Mouse (Mus musculus) embryonic facial prominence, embryonic 15.5 days (tissue): ENCODE data around the gene Aip. TPM values are rescaled to one million over a fixed set of nuclear protein-coding genes. Genes with fewer than 3 reads are reported as not detected.
A peak's percentile ranks its signal among the peaks of the same experiment; 100 is the strongest.

Source experiments
- ATAC-seq: fragments of 200-750 bp; cut with Nextera tagmentation; 2 replicates; pipeline ENCODE4 v1.8.0; 2017; ENCODE audit warnings: low read depth, moderate TSS enrichment; ENCODE audit not compliant: insufficient number of reproducible peaks, low FRiP score, low TSS enrichment
- H3K27ac ChIP-seq: fragments of 300-500 bp; sonication (generic); replicated peaks from 2 replicates; pipeline ENCODE4 v1.5.1; 2015; ENCODE audit warnings: mild to moderate bottlenecking, inconsistent platforms
- H3K27me3 ChIP-seq: fragments of 300-500 bp; sonication (generic); 2 replicates; pipeline ENCODE4 v1.6.1; 2015; ENCODE audit warnings: inconsistent platforms
- H3K36me3 ChIP-seq: fragments of 300-500 bp; sonication (generic); 2 replicates; pipeline ENCODE4 v1.6.1; 2015; ENCODE audit warnings: mild to moderate bottlenecking, inconsistent platforms
- H3K4me1 ChIP-seq: fragments of 300-500 bp; sonication (generic); 2 replicates; pipeline ENCODE4 v1.6.1; 2015; ENCODE audit warnings: inconsistent platforms
- H3K4me2 ChIP-seq: fragments of 300-500 bp; sonication (generic); replicated peaks from 2 replicates; pipeline ENCODE4 v1.6.1; 2015; ENCODE audit warnings: mild to moderate bottlenecking, inconsistent platforms
- H3K4me3 ChIP-seq: fragments of 300-500 bp; sonication (generic); replicated peaks from 2 replicates; pipeline ENCODE4 v1.5.1; 2015; ENCODE audit warnings: mild to moderate bottlenecking, inconsistent platforms
- H3K9ac ChIP-seq: fragments of 300-500 bp; sonication (generic); 2 replicates; pipeline ENCODE4 v1.6.1; 2015; ENCODE audit warnings: inconsistent platforms
- H3K9me3 ChIP-seq: fragments of 300-500 bp; sonication (generic); replicated peaks from 2 replicates; pipeline ENCODE4 v1.6.1; 2016; ENCODE audit warnings: inconsistent platforms
- WGBS: fragments of 180-500 bp; shearing (Covaris S2); methylation state at CpG from one replicate; pipeline ENCODE4 v1.1.7; 2015; 5-methylcytosine and 5-hydroxymethylcytosine counted together
- polyA plus RNA-seq: library from polyadenylated mRNA; unstranded; fragments of >200 nt; fragmentation: Nextera tagmentation; extraction: Ambion mirVana; gene quantifications from 2 replicates; pipeline ENCODE4 v1.2.1, GENCODE M21; 2015

The Aip gene
- polyA plus RNA-seq, 1 experiment from 2014 or later: 98.5 TPM

DNA sequence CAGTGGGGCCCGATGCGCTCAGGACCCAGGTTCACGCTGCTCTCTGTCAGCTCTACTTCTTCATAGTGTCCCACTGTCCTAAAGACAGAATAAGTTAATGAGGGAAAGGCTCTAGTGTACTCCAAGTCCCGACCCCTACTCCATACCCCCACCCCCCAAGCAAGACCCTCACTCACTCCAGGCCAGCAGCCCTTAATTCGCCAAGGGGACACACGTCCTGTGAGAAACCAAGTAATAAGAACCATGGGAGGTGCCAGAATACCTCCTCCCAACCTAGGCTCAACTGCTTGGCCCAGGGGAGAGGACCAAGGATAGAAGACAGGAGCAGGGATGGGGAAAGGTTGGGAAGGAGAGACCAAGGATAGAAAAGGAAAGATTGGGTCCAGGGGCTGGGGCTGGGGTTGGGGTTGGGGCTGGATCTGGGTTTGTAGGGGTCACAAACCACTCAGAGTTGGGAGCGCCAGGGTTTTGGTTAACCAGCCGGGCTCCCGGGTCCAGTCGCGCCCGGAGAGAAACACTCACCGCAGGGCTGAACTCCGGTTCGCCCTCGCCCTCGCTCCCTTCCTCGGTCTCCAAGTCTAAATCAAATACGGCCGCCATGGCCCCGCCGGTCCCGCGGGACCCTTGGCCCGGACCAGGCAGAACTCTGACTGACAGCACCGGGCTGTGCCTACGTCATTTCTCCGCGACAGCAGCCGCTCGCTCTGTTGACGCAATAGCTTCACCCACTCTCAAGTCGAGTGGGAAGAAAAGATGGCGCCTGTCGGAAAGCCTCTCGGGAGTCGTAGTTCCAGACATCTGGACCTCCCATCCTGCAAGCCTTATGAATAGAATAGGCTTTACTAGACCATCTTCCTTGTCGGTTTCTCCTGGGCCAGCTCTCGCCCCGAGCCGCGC, 37.2 kb upstream of the Aip start, which contains the start of gene Rps6kb2:
TSS of gene Rps6kb2 (minus strand) at position 709 of the 897 bp plus-strand sequence.
- H3K9ac ChIP-seq: peak within 1 kb of the TSS; percentile 66
- H3K4me3 ChIP-seq: peak within 1 kb of the TSS; percentile 77

DNA sequence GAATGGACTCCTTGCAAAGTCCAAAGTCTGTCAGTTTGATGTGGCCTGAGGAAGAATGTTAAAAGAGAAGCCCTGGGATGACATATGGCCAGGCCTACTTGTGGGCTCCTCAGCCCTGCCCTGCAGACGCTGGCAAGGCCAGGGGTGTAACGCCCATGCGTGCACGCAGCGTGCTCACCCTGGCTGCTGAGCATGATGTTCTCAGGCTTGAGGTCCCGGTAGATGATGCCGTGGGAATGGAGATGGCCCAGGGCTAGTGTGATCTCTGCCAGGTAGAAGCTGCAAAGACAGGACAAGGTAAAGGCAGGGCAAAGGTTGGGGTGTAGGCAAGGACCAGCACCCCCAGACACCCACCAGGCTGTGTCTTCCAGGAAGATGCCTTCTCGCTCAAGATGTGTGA, 33.4 kb upstream of the Aip start:
- Histone ChIP-seq H3K9me3 (no peaks in the 10 kb centered on the region), H3K4me2 (no peak overlapping the region), H3K9ac (no peak overlapping the region), H3K4me3 (no peak overlapping the region), H3K27me3 (no peaks in the 10 kb centered on the region), H3K4me1 (peaks cover 12% of the 10 kb centered on the region), H3K36me3 (peaks cover 61% of the 10 kb centered on the region), H3K27ac (no peak overlapping the region)
- WGBS: 97% methylated on average over 8 of the region's 8 CpGs
- ATAC-seq: no peak

More for the DNA sequence above, 37.2 kb upstream of the Aip start, which contains the start of gene Rps6kb2:
- Histone ChIP-seq H3K4me2 (peak within 1 kb of the TSS; percentile 88), H3K27me3 (no peaks in the 10 kb centered on the region), H3K9me3 (no peaks in the 10 kb centered on the region), H3K4me1 (peaks cover 12% of the 10 kb centered on the region), H3K27ac (peak within 1 kb of the TSS; percentile 70), H3K36me3 (peaks cover 37% of the 10 kb centered on the region)
- peak; percentile 84 for ATAC-seq
- 7% methylated on average over 42 of the region's 42 CpGs for WGBS

DNA sequence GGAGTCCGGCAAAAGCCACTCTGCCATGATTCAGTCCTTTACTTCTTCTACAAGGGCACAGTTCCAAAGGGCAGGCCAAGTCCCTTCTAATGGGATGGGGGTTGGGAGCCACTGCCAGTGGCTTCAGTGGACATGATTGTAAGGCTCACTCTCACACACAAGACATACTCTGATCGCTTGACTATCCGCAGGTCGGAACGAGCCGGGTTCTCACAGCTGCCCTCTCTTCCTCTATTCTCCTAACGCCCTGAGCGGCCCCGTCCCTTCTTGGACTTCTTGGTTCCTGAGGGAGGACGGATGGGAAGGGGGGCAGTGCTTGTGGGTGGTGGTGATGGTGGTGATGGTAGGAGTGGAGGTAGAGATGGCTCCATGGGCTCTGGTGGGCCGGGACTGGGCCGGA, 31.1 kb upstream of the Aip start:
- H3K36me3 ChIP-seq: peaks cover 79% of the 10 kb centered on the region
- 88% methylated on average over 12 of the region's 12 CpGs for WGBS

DNA sequence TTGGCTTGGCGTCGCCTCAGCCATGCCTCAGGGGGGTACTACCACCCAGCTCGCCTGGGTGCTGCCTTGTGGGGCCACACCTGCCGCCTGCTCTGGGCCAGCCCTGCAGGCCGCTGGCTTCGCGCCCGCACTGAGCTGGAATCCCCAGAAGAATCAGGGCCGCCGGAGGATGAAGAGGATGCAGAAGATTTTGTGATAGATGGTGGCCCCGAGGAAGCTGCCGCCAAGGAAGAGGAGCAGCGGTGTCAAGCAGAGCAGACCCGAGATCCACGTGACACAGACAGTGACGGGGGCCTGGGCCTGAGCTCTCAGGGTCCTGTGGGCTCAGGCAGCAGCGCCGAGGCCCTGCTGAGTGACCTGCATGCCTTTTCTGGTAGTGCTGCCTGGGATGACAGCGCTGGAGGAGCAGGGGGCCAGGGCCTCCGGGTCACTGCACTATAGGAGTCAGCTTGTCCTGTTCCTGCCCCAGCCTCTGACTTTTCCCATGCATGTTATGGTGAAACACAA, 30.5 kb upstream of the Aip start:
- no peak overlapping the region for H3K27ac ChIP-seq
- no peaks in the 10 kb centered on the region for H3K9me3 ChIP-seq
- H3K4me2 ChIP-seq: no peak overlapping the region
- H3K9ac ChIP-seq: no peak overlapping the region
- no peak overlapping the region for H3K4me3 ChIP-seq
- no peak for ATAC-seq
- 67% methylated on average over 20 of the region's 20 CpGs for WGBS
- H3K27me3 ChIP-seq: no peaks in the 10 kb centered on the region
- no peaks in the 10 kb centered on the region for H3K4me1 ChIP-seq
- peaks cover 77% of the 10 kb centered on the region for H3K36me3 ChIP-seq

More for the DNA sequence above, 31.1 kb upstream of the Aip start:
- no peaks in the 10 kb centered on the region for H3K4me1 ChIP-seq
- no peaks in the 10 kb centered on the region for H3K9me3 ChIP-seq
- no peak overlapping the region for H3K9ac ChIP-seq
- no peaks in the 10 kb centered on the region for H3K27me3 ChIP-seq
- no peak overlapping the region for H3K4me3 ChIP-seq
- H3K4me2 ChIP-seq: no peak overlapping the region
- ATAC-seq: no peak
- no peak overlapping the region for H3K27ac ChIP-seq

DNA sequence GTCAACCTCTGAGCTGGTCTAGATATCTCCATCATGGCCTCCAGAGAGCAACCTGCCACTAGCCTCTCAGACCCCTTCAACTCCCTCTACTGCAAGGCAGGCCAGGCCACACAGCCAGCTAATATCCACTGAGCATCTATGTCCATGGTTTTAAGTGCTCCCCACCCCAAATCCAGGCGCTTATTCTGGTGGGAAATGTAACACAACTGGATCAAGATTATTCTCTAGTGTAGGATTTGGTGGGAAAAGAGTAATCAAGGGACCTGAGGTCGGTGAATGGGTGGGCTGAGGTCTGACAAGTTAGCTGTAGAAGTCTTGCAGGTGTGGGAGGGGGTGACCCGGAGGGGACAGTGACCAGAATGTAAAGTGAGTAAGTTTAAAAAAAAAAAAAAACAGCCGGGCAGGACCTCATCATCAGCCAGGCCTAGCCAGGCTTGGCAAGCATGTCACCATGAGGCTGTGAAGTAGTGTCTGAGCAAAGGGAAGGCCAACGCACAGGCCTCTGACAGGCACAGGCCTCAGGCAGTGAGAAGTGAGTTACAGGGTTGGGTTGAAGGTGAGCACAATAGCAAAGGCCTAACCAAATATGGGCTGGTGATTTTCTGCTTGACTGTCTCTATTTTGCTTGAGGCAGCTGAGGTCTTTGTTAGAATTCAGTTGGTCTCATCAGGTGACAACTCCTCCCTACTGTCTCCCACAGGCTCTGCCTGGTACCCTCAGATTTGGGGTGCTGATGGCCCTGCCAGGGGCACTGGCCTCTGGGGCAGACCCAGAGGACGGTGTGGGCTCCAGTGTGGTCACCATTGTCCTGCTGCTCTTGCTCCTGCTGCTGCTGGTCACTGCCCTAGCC, 29.8 kb upstream of the Aip start:
- Histone ChIP-seq H3K36me3 (peaks cover 77% of the 10 kb centered on the region), H3K9ac (no peak overlapping the region), H3K27me3 (no peaks in the 10 kb centered on the region), H3K4me2 (no peak overlapping the region), H3K4me1 (no peaks in the 10 kb centered on the region), H3K27ac (no peak overlapping the region), H3K9me3 (no peaks in the 10 kb centered on the region), H3K4me3 (no peak overlapping the region)
- ATAC-seq: no peak
- 65% methylated on average over 6 of the region's 6 CpGs for WGBS

DNA sequence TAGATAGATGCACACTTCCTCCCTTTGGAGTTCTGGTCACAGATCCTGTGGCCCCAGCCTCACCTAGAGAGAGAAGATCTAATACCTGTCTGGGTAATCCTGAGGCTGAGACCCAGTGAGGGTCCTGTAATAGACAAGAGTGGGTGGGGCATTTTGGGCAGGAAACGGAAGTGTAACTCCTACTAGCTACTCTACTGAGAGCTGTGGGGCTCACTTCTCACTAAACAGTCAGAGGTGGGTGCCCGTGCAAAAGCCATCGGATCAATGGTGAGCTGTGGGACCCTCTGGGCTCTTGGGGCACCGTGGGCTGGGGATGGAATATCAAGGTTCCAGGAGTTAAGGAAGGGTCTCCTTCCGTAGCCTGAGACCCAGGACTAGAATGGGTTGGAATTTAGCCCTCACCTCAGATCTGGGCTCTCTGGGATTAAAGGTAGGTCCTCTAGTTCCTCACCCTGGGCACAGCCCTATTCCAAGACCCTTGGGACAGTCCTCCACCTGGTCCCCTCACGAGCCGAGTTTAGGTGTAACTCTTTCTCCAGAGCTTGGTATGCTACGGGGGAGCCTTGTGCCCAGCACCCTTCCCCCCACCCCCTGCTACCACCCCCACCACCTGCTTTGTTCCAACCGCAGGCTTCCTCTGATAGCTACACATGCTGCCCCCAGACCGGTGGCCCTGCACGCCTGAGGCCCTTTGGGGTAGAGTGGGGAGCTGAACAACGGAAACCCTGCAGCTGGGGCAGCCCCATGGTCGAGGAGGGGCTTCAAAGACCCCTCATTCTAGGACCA, 29.0 kb upstream of the Aip start:
- Histone ChIP-seq H3K4me2 (no peak overlapping the region), H3K9ac (no peak overlapping the region), H3K9me3 (no peaks in the 10 kb centered on the region), H3K36me3 (peaks cover 78% of the 10 kb centered on the region), H3K4me1 (peaks cover 7% of the 10 kb centered on the region), H3K4me3 (no peak overlapping the region), H3K27ac (no peak overlapping the region), H3K27me3 (no peaks in the 10 kb centered on the region)
- 70% methylated on average over 13 of the region's 13 CpGs for WGBS
- no peak for ATAC-seq

DNA sequence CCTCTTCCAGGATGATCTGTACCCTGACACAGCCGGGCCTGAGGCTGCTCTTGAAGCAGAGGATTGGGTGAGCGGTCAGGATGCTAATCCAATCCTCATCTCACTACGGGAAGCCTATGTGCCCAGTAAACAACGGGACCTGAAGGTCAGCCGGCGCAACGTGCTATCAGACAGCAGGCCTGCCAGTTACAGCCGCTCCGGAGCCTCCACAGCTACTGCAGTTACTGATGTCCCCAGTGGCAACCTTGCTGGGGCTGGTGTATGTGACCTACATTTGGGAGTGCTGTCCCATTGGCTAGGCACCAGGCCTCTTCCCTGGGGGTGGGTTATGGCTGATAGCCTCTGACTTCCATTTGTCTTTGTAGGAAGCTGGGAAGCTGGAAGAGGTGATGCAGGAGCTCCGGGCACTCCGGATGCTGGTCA, 27.6 kb upstream of the Aip start, which contains the start of gene Ptprcap:
TSS of gene Ptprcap (plus strand) at position 373 of the 423 bp plus-strand sequence.
- WGBS: 74% methylated on average over 11 of the region's 11 CpGs
- Histone ChIP-seq H3K27ac (no peak within 1 kb of the TSS), H3K4me2 (no peak within 1 kb of the TSS), H3K36me3 (peaks cover 64% of the 10 kb centered on the region), H3K4me3 (no peak within 1 kb of the TSS), H3K4me1 (peaks cover 16% of the 10 kb centered on the region), H3K9me3 (no peaks in the 10 kb centered on the region), H3K9ac (no peak within 1 kb of the TSS), H3K27me3 (no peaks in the 10 kb centered on the region)
- no peak for ATAC-seq

DNA sequence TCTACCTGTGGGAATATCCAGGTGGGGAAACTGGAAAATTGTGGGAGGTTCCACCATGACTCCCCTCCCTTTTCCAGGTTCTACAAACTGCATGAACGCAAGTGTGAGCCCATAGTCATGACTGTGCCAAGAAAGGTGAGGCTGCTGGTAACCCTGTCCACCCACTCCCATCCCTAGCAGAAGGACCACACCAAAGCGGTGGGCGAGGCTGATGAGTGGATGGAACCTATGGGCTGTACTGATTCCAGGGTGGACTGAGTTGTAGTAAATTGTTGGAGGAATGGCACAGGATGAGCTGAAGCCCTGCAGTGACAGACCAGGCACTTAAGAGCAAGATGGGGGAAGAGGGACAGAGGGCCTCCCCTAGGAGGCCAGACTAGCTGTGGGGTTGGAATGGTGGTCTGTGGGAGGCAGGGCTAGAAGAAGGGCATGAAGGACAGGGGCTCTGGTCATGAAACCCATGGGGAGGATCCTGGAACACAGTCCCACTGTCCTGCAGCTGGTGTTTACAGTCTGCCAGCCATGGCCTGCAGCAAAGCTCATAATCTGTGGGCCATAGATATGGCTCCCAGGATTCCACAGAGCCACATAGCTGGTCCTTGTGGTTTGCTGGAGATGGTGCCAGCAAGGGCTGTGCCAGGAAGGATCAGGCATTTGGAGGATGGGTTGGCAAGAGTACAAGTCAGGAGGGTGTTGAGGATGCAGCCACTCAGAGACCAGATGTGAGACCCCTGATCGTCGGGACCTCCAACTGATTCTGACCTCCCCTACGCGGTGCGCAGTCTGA, 27.0 kb upstream of the Aip start:
- H3K36me3 ChIP-seq: peaks cover 58% of the 10 kb centered on the region
- H3K4me2 ChIP-seq: no peak overlapping the region

DNA sequence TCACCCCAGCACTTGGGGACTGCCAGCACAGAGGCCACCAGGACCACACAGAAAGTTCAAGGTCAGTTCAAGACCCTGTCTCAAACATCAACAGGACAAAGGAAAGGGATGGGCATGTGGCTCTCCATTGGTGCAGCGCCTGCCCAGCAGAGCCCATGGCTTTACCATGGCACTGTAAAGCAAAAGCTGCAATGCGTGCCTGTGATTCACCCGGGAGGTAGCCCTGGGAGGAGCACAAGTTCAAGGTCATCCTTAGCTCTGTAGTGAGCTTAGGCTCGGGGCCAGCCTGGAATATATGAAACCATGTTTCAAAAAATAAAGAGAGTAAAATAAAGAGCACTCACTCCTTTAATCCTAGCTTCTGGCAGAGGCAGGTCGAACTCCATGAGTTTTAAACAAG, 26.2 kb upstream of the Aip start:
- 87% methylated on average over 5 of the region's 5 CpGs for WGBS
- no peak overlapping the region for H3K9ac ChIP-seq
- peaks cover 22% of the 10 kb centered on the region for H3K4me1 ChIP-seq

More for the DNA sequence above, 27.0 kb upstream of the Aip start:
- H3K9ac ChIP-seq: no peak overlapping the region
- H3K9me3 ChIP-seq: no peaks in the 10 kb centered on the region
- H3K4me3 ChIP-seq: no peak overlapping the region
- H3K4me1 ChIP-seq: peaks cover 22% of the 10 kb centered on the region
- H3K27ac ChIP-seq: no peak overlapping the region
- H3K27me3 ChIP-seq: no peaks in the 10 kb centered on the region
- no peak for ATAC-seq
- 86% methylated on average over 8 of the region's 8 CpGs for WGBS

DNA sequence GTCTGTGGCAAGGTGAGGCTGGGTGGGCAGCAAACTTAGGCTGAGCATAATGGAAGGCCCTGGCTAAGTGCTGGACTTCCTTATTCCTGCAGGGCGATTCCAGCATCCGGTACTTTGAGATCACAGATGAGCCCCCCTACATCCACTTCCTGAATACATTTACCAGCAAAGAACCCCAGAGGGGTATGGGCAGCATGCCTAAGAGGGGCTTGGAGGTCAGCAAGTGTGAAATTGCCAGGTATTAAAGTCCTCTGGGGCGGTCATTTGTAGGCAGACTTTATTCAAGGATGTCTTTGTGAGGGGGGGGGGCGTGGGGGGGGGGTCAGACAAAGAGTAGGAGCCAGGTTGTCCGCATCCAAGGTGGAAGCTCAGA, 25.8 kb upstream of the Aip start:
- H3K27ac ChIP-seq: no peak overlapping the region
- H3K9me3 ChIP-seq: no peaks in the 10 kb centered on the region
- peaks cover 22% of the 10 kb centered on the region for H3K4me1 ChIP-seq
- no peak overlapping the region for H3K9ac ChIP-seq
- 72% methylated on average over 5 of the region's 5 CpGs for WGBS
- no peak overlapping the region for H3K4me2 ChIP-seq
- H3K36me3 ChIP-seq: peaks cover 46% of the 10 kb centered on the region
- H3K4me3 ChIP-seq: no peak overlapping the region
- H3K27me3 ChIP-seq: no peaks in the 10 kb centered on the region
- no peak for ATAC-seq

More for the DNA sequence above, 26.2 kb upstream of the Aip start:
- no peak for ATAC-seq
- Histone ChIP-seq H3K36me3 (peaks cover 50% of the 10 kb centered on the region), H3K4me3 (no peak overlapping the region), H3K4me2 (no peak overlapping the region), H3K27ac (no peak overlapping the region), H3K27me3 (no peaks in the 10 kb centered on the region), H3K9me3 (no peaks in the 10 kb centered on the region)
